Mouse (Mus musculus): ENCODE measurements at regions not wholly inside any gene's neighbourhood (a gene's known extent, or its start where the extent isn't known, plus 50 kb on each side); places are given as distances from the start of the nearest gene placed in this dataset.

GRCm38 (mm10) chr16:47666963-47667362 lies 616.6 kb upstream of the Dppa4 start:
- no peaks in the 10 kb centered on the region for H3K4me1 ChIP-seq (ENCODE audit: control insufficient read depth, insufficient read depth, low read length)
- no peaks in the 10 kb centered on the region for H3K36me3 ChIP-seq (ENCODE audit: control insufficient read depth, insufficient read depth, low read length)
- H3K9ac ChIP-seq (ENCODE audit: low read length): no peak overlapping the region
- H3K4me3 ChIP-seq (ENCODE audit: low read depth, low read length): no peak overlapping the region
- H3K27ac ChIP-seq (ENCODE audit: low read depth, low read length): no peak overlapping the region
- H3K27me3 ChIP-seq (replicated peaks; ENCODE audit: control insufficient read depth, insufficient read depth, low read length): no peaks in the 10 kb centered on the region
- WGBS: 58% methylated on average over 4 of the region's 4 CpGs
- peak; percentile 13 for DNase-seq (ENCODE audit: low spot score)
- peak; percentile 37; the same call in 1 of the 2 replicates for ATAC-seq
- no peak overlapping the region for H3K4me2 ChIP-seq (ENCODE audit: low read length)
- H3K9me3 ChIP-seq (replicated peaks; ENCODE audit: control insufficient read depth, low read length): no peaks in the 10 kb centered on the region

- H3K9me3 ChIP-seq (replicated peaks; ENCODE audit: control insufficient read depth, low read length): no peaks in the 10 kb centered on the region
Observed at GRCm38 (mm10) chr16:47692103-47692502, 591.4 kb upstream of the Dppa4 start.

DNA sequence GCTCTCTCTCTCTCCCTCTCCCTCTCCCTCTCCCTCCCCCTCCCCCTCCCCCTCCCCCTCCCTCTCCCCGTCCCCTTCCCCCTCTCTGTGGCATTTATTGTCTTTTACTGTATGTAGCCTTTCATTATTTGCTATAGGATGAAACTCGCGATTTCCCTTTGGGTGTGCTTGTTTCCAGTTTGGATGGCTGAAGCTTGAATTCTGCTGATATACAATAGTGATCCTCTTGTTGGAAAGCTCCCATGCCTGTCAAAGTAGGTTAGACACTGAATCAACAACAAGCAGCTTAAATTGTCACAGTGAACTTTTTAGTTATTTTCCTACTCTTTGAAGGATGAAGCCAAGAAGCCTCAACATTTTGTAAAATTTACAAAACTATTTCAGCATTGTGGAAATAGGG lies 590.7 kb upstream of the Dppa4 start:
- WGBS: 66% methylated on average over 2 of the region's 3 CpGs
- no peak overlapping the region for H3K4me3 ChIP-seq (ENCODE audit: low read depth, low read length)
- no peaks in the 10 kb centered on the region for H3K4me1 ChIP-seq (ENCODE audit: control insufficient read depth, insufficient read depth, low read length)
- DNase-seq (ENCODE audit: low spot score): no peak
- H3K4me2 ChIP-seq (ENCODE audit: low read length): no peak overlapping the region
- ATAC-seq: no peak
- H3K9ac ChIP-seq (ENCODE audit: low read length): no peak overlapping the region
- H3K9me3 ChIP-seq (replicated peaks; ENCODE audit: control insufficient read depth, low read length): no peaks in the 10 kb centered on the region
- H3K27me3 ChIP-seq (replicated peaks; ENCODE audit: control insufficient read depth, insufficient read depth, low read length): no peaks in the 10 kb centered on the region
- H3K36me3 ChIP-seq (ENCODE audit: control insufficient read depth, insufficient read depth, low read length): no peaks in the 10 kb centered on the region
- H3K27ac ChIP-seq (ENCODE audit: low read depth, low read length): no peak overlapping the region

More at GRCm38 (mm10) chr16:47692103-47692502, 591.4 kb upstream of the Dppa4 start:
- no peak for ATAC-seq
- Histone ChIP-seq H3K9ac (ENCODE audit: low read length) (no peak overlapping the region), H3K27ac (ENCODE audit: low read depth, low read length) (no peak overlapping the region), H3K4me2 (ENCODE audit: low read length) (no peak overlapping the region), H3K4me3 (ENCODE audit: low read depth, low read length) (no peak overlapping the region), H3K27me3 (replicated peaks; ENCODE audit: control insufficient read depth, insufficient read depth, low read length) (no peaks in the 10 kb centered on the region), H3K36me3 (ENCODE audit: control insufficient read depth, insufficient read depth, low read length) (no peaks in the 10 kb centered on the region), H3K4me1 (ENCODE audit: control insufficient read depth, insufficient read depth, low read length) (no peaks in the 10 kb centered on the region)
- DNase-seq (ENCODE audit: low spot score): no peak

- ATAC-seq (no peak), DNase-seq (ENCODE audit: low spot score) (peak; percentile 5)
- no peak overlapping the region for H3K4me2 ChIP-seq (ENCODE audit: low read length)
- no peak overlapping the region for H3K9ac ChIP-seq (ENCODE audit: low read length)
- 0 out of 2 replicates have a peak, but pooled peaks cover 2% of the 10 kb centered on the region for H3K9me3 ChIP-seq (replicated peaks; ENCODE audit: control insufficient read depth, low read length)
- no peak overlapping the region for H3K27ac ChIP-seq (ENCODE audit: low read depth, low read length)
- no peak overlapping the region for H3K4me3 ChIP-seq (ENCODE audit: low read depth, low read length)
- no peaks in the 10 kb centered on the region for H3K4me1 ChIP-seq (ENCODE audit: control insufficient read depth, insufficient read depth, low read length)
- H3K27me3 ChIP-seq (replicated peaks; ENCODE audit: control insufficient read depth, insufficient read depth, low read length): no peaks in the 10 kb centered on the region
- no peaks in the 10 kb centered on the region for H3K36me3 ChIP-seq (ENCODE audit: control insufficient read depth, insufficient read depth, low read length)
- WGBS: 62% methylated on average over 3 of the region's 3 CpGs
Observed at GRCm38 (mm10) chr16:47693907-47694306, 589.6 kb upstream of the Dppa4 start.
